Mouse (Mus musculus) hindbrain, embryonic 13.5 days (tissue): ENCODE results near the gene Hexim2. TPM values are rescaled to one million over a fixed set of nuclear protein-coding genes. Genes with fewer than 3 reads are reported as not detected.
A peak's percentile ranks its signal among the peaks of the same experiment; 100 is the strongest.

Experiments
- ATAC-seq: fragments of 200-750 bp; cut with Nextera tagmentation; 2 replicates; pipeline ENCODE4 v1.8.0; 2017; ENCODE audit warnings: moderate TSS enrichment; ENCODE audit not compliant: low FRiP score
- H3K27ac ChIP-seq: fragments of 300-500 bp; sonication (generic); 2 replicates; pipeline ENCODE4 v1.5.1; 2015; ENCODE audit warnings: inconsistent platforms, mild to moderate bottlenecking, moderate library complexity
- H3K27me3 ChIP-seq: fragments of 300-500 bp; sonication (generic); 2 replicates; pipeline ENCODE4 v1.6.1; 2015; ENCODE audit warnings: mild to moderate bottlenecking, inconsistent platforms
- H3K36me3 ChIP-seq: fragments of 300-500 bp; sonication (generic); 2 replicates; pipeline ENCODE4 v1.6.1; 2015; ENCODE audit warnings: mild to moderate bottlenecking, inconsistent platforms
- H3K4me1 ChIP-seq: fragments of 300-500 bp; sonication (generic); replicated peaks from 2 replicates; pipeline ENCODE4 v1.6.1; 2015; ENCODE audit warnings: inconsistent platforms
- H3K4me2 ChIP-seq: fragments of 300-500 bp; sonication (generic); 2 replicates; pipeline ENCODE4 v1.6.1; 2015; ENCODE audit warnings: inconsistent platforms, mild to moderate bottlenecking, moderate library complexity
- H3K4me3 ChIP-seq: fragments of 300-500 bp; sonication (generic); 2 replicates; pipeline ENCODE4 v1.5.1; 2015; ENCODE audit warnings: mild to moderate bottlenecking, inconsistent platforms
- H3K9ac ChIP-seq: fragments of 300-500 bp; sonication (generic); 2 replicates; pipeline ENCODE4 v1.6.1; 2015; ENCODE audit warnings: mild to moderate bottlenecking, inconsistent platforms
- H3K9me3 ChIP-seq: fragments of 300-500 bp; sonication (generic); 2 replicates; pipeline ENCODE4 v1.6.1; 2016; ENCODE audit warnings: inconsistent platforms
- WGBS: fragments of 180-500 bp; shearing (Covaris S2); methylation state at CpG from one replicate; pipeline ENCODE4 v1.1.7; 2015; 5-methylcytosine and 5-hydroxymethylcytosine counted together
- polyA plus RNA-seq: library from polyadenylated mRNA; unstranded; fragments of >200 nt; fragmentation: Nextera tagmentation; extraction: Ambion mirVana; gene quantifications from 2 replicates; pipeline ENCODE4 v1.2.1, GENCODE M21; 2015

Gene Hexim2
- polyA plus RNA-seq, 1 experiment from 2014 or later = 22.3 TPM

GRCm38 (mm10) chr11:103114270-103114943, 17.8 kb upstream of the Hexim2 start:
- peaks cover 37% of the 10 kb centered on the region for H3K27me3 ChIP-seq
- peak overlapping the region; percentile 69 for H3K4me2 ChIP-seq
- peak overlapping the region; percentile 60 for H3K4me3 ChIP-seq
- H3K9ac ChIP-seq = peak overlapping the region; percentile 86
- 89% methylated on average over 11 of the region's 11 CpGs for WGBS
- H3K9me3 ChIP-seq = no peaks in the 10 kb centered on the region
- ATAC-seq = no peak
- peak overlapping the region; percentile 95 for H3K27ac ChIP-seq
- H3K36me3 ChIP-seq = no peaks in the 10 kb centered on the region
- H3K4me1 ChIP-seq = peaks cover 50% of the 10 kb centered on the region

DNA sequence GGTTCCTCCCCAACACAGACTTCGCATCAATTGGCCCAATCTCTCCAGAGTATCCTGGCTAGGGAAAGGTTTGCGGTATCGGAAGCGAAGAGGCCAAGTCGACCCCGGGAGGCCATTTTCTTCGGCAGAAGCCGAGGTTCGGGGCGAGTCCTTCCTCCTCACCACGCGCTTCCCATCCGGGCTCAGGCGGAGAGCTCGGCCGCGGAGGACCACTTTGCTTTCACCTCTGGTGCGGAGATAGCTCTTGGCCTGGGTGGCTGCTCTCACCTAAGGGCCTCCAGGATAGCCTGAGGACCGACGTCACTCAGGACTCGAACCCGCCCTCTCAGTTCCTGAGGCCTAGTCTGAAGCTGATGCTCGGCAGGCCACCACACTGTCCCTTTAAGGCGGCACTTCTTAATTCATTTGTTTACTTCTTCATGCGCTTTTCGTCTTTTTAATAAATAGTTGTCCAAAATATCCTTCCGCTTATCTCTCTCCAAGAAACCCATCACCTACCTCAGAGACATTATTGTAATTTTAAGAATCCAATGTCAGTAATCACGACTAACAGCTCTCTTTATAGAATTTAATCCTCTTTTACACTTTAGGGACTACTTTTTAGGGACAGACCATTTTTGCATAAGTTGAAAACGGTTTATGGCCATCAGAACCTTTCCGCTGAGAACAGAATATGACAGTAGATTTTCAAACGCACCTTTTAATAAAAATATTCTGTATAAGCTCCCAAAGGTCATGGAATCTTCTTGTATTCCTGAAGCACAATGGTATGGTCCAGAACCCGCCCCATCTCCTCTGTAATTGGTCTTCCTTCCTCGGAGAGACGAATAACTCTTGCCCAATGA, 16.8 kb upstream of the Hexim2 start:
- Histone ChIP-seq H3K4me3 (peak overlapping the region; percentile 60), H3K9ac (peak overlapping the region; percentile 86), H3K9me3 (no peaks in the 10 kb centered on the region), H3K27ac (peak overlapping the region; percentile 95), H3K4me1 (peaks cover 50% of the 10 kb centered on the region), H3K36me3 (no peaks in the 10 kb centered on the region), H3K4me2 (peak overlapping the region; percentile 69), H3K27me3 (peaks cover 37% of the 10 kb centered on the region)
- WGBS = under 1% methylated on average over 34 of the region's 34 CpGs
- peak; percentile 80 for ATAC-seq

GRCm38 (mm10) chr11:103116008-103116818, 16.0 kb upstream of the Hexim2 start, which contains the start of gene Hexim1:
Gene Hexim1, plus strand, starts transcription at chr11:103116231.
- Histone ChIP-seq H3K36me3 (no peaks in the 10 kb centered on the region), H3K9ac (peak within 1 kb of the TSS; percentile 86), H3K4me2 (peak within 1 kb of the TSS; percentile 91), H3K4me3 (peak within 1 kb of the TSS; percentile 60), H3K27me3 (peaks cover 29% of the 10 kb centered on the region), H3K27ac (peak within 1 kb of the TSS; percentile 95), H3K4me1 (peaks cover 49% of the 10 kb centered on the region), H3K9me3 (no peaks in the 10 kb centered on the region)
- peak; percentile 96 for ATAC-seq
- under 1% methylated on average over 52 of the region's 53 CpGs for WGBS

DNA sequence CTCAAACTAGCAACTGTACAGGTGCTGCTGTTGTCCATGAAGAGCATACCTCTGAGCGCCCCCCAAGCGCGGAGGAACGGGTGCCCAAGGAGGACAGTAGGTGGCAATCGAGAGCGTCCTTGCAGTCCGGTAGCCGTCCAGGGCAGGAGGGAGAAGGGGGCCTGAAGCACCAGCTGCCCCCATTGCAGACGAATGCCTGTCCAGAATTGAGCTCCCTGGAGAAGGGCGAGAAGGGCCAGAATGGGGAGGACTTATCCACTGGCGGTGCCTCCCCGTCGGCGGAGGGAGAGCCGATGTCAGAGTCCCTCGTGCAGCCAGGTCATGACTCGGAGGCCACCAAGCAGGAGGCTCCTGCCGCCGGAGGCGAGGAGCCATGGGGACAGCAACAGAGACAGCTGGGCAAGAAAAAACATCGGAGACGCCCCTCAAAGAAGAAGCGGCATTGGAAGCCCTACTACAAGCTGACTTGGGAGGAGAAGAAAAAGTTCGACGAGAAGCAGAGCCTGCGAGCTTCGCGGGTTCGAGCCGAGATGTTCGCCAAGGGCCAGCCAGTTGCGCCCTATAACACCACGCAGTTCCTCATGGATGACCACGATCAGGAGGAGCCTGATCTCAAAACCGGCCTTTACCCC, 15.2 kb upstream of the Hexim2 start:
- Histone ChIP-seq H3K27me3 (peaks cover 20% of the 10 kb centered on the region), H3K9me3 (no peaks in the 10 kb centered on the region), H3K36me3 (no peaks in the 10 kb centered on the region), H3K4me2 (peak overlapping the region; percentile 91), H3K27ac (peak overlapping the region; percentile 91), H3K4me1 (peaks cover 40% of the 10 kb centered on the region), H3K4me3 (peak overlapping the region; percentile 60), H3K9ac (peak overlapping the region; percentile 82)
- WGBS = under 1% methylated on average over 35 of the region's 35 CpGs
- 0 out of 2 replicates have a peak, but pooled peaks have one; percentile 15 for ATAC-seq

DNA sequence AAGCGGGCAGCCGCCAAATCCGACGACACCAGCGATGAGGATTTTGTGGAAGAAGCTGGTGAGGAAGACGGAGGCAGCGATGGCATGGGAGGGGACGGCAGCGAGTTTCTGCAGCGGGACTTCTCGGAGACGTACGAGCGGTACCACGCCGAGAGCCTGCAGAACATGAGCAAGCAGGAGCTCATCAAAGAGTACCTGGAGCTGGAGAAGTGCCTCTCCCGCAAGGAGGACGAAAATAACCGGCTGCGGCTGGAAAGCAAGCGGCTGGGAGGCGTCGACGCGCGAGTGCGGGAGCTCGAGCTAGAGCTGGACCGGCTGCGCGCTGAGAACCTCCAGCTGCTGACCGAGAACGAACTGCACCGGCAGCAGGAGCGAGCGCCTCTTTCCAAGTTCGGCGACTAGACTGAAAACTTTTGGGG, 14.6 kb upstream of the Hexim2 start:
- H3K27ac ChIP-seq = peak overlapping the region; percentile 91; the same call in 1 of the 2 replicates

GRCm38 (mm10) chr11:103118866-103119265, 13.4 kb upstream of the Hexim2 start:
- Histone ChIP-seq H3K9ac (0 out of 2 replicates have a peak overlapping the region, but pooled peaks have one; percentile 39), H3K36me3 (no peaks in the 10 kb centered on the region), H3K4me1 (peaks cover 35% of the 10 kb centered on the region), H3K4me3 (peak overlapping the region; percentile 60), H3K27me3 (peaks cover 3% of the 10 kb centered on the region), H3K4me2 (peak overlapping the region; percentile 91), H3K27ac (no peak overlapping the region), H3K9me3 (no peaks in the 10 kb centered on the region)
- ATAC-seq = no peak
- WGBS = 93% methylated on average over 2 of the region's 2 CpGs

More for the DNA sequence above, 14.6 kb upstream of the Hexim2 start:
- Histone ChIP-seq H3K4me3 (peak overlapping the region; percentile 60), H3K36me3 (no peaks in the 10 kb centered on the region), H3K4me1 (peaks cover 35% of the 10 kb centered on the region), H3K9me3 (no peaks in the 10 kb centered on the region), H3K27me3 (peaks cover 15% of the 10 kb centered on the region), H3K9ac (peak overlapping the region; percentile 82), H3K4me2 (peak overlapping the region; percentile 91)
- under 1% methylated on average over 38 of the region's 38 CpGs for WGBS
- ATAC-seq = no peak

GRCm38 (mm10) chr11:103119609-103120008, 12.6 kb upstream of the Hexim2 start:
- H3K9ac ChIP-seq = no peak overlapping the region
- H3K27ac ChIP-seq = no peak overlapping the region
- H3K36me3 ChIP-seq = no peaks in the 10 kb centered on the region
- ATAC-seq = no peak
- no peak overlapping the region for H3K4me3 ChIP-seq
- no peak overlapping the region for H3K4me2 ChIP-seq
- peaks cover 32% of the 10 kb centered on the region for H3K4me1 ChIP-seq
- 44% methylated on average over 5 of the region's 5 CpGs for WGBS
- H3K27me3 ChIP-seq = no peaks in the 10 kb centered on the region
- no peaks in the 10 kb centered on the region for H3K9me3 ChIP-seq

GRCm38 (mm10) chr11:103120315-103120714, 11.9 kb upstream of the Hexim2 start:
- Histone ChIP-seq H3K4me1 (peaks cover 27% of the 10 kb centered on the region), H3K27ac (no peak overlapping the region), H3K4me3 (no peak overlapping the region), H3K9me3 (no peaks in the 10 kb centered on the region), H3K36me3 (no peaks in the 10 kb centered on the region), H3K9ac (no peak overlapping the region), H3K4me2 (no peak overlapping the region), H3K27me3 (no peaks in the 10 kb centered on the region)
- no peak for ATAC-seq
- WGBS = 58% methylated on average over 5 of the region's 5 CpGs

GRCm38 (mm10) chr11:103132576-103133455, 587 bp downstream of the Hexim2 start:
- peak overlapping the region; percentile 87 for H3K4me2 ChIP-seq
- no peaks in the 10 kb centered on the region for H3K27me3 ChIP-seq
- H3K36me3 ChIP-seq = no peaks in the 10 kb centered on the region
- peak overlapping the region; percentile 100 for H3K9ac ChIP-seq
- peak; percentile 92 for ATAC-seq
- H3K27ac ChIP-seq = peak overlapping the region; percentile 98
- H3K4me3 ChIP-seq = peak overlapping the region; percentile 85
- H3K9me3 ChIP-seq = no peaks in the 10 kb centered on the region
- peaks cover 48% of the 10 kb centered on the region for H3K4me1 ChIP-seq
- WGBS = 2% methylated on average over 58 of the region's 58 CpGs

DNA sequence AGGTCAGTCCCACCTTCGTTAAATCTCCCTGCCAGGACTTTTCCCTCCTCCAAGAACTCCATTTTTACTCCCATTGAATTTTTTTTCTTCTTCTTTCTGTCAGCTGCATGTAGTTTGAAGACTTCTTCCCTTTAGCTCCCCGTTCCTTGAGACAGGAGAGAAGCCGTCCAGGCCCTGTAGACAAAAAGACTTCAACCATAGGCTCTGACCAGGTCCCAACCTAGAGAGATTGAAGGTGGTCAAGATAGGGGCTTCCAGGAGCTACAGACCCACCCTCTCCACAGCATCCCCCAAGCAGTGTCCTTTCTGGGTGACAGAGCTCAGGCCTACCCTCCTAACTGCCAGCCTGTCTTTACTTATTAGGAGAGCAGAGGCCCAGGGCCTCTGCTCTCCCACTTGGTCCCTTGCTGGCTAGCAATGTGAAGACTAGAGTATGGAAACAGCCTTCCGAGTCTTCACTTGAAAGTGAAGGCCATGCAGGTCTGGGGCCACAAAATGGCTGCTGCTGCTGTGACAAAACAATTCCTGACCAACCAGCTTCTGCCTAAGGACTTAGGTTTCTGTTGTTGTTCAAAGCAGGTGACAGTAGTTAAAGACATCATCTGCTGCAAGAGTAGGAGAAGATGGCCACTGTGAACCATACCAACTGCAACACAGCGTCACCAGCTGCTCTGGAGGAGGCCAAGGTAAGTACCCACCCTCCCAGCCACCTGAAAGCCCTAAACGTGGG, 1.4 kb downstream of the Hexim2 start:
- H3K36me3 ChIP-seq = peaks cover 5% of the 10 kb centered on the region
- peak overlapping the region; percentile 53 for H3K4me2 ChIP-seq
- H3K4me1 ChIP-seq = peaks cover 48% of the 10 kb centered on the region
- peak overlapping the region; percentile 68 for H3K9ac ChIP-seq
- peak overlapping the region; percentile 80 for H3K27ac ChIP-seq
- no peaks in the 10 kb centered on the region for H3K9me3 ChIP-seq
- H3K4me3 ChIP-seq = peak overlapping the region; percentile 33
- no peaks in the 10 kb centered on the region for H3K27me3 ChIP-seq
- ATAC-seq = peak; percentile 33; the same call in 1 of the 2 replicates
- WGBS = 56% methylated on average over 6 of the region's 6 CpGs
